Mouse (Mus musculus): ENCODE data around the gene Krcc1. TPM values are rescaled to one million over a fixed set of nuclear protein-coding genes. Genes with fewer than 3 reads are reported as not detected.

Gene Krcc1
- total RNA-seq (2021), result 10 to 100 TPM; 13.6 to 14.9 TPM

GRCm38 (mm10) chr6:71271389-71272315 is at the start of gene Krcc1:
Krcc1 (plus strand) TSS chr6:71271677.
- intact Hi-C loops (cut with DNase I), result loop anchor here (2.0 to 10.0 kb wide), 5 partner anchors 123 to 553 kb away; partner anchors contain the start of genes Kdm3a, Mrpl35 and Rnf103
- DNase-seq (ENCODE audit: low spot score in 2 of 2), result peak; percentile 96 to 98

GRCm38 (mm10) chr6:71224184-71224943 is 47.1 kb upstream of the Krcc1 start:
- DNase-seq (ENCODE audit: low spot score in 2 of 2), result no peak
- intact Hi-C loops (cut with DNase I), result no loop called here

GRCm38 (mm10) chr6:71226544-71226943 is 44.9 kb upstream of the Krcc1 start:
- no peak for DNase-seq (ENCODE audit: low spot score in 2 of 2)
- intact Hi-C loops (cut with DNase I), result no loop called here

- peak in 1 of 2 experiments; percentile 3 for DNase-seq (ENCODE audit: low spot score in 2 of 2)
- intact Hi-C loops (cut with DNase I), result no loop called here
Observed at GRCm38 (mm10) chr6:71227157-71227770, 44.2 kb upstream of the Krcc1 start.

GRCm38 (mm10) chr6:71235121-71235520 is 36.4 kb upstream of the Krcc1 start:
- intact Hi-C loops (cut with DNase I), result no loop called here
- DNase-seq (ENCODE audit: low spot score in 2 of 2), result no peak

- intact Hi-C loops (cut with DNase I), result no loop called here
- DNase-seq (ENCODE audit: low spot score in 2 of 2), result no peak
Observed at GRCm38 (mm10) chr6:71235944-71236343, 35.5 kb upstream of the Krcc1 start.

- intact Hi-C loops (cut with DNase I), result no loop called here
Observed at GRCm38 (mm10) chr6:71236506-71236905, 35.0 kb upstream of the Krcc1 start.

GRCm38 (mm10) chr6:71237031-71237431 is 34.4 kb upstream of the Krcc1 start:
- no peak for DNase-seq (ENCODE audit: low spot score in 2 of 2)
- intact Hi-C loops (cut with DNase I), result no loop called here

More at GRCm38 (mm10) chr6:71236506-71236905, 35.0 kb upstream of the Krcc1 start:
- DNase-seq (ENCODE audit: low spot score in 2 of 2), result no peak

- DNase-seq (ENCODE audit: low spot score in 2 of 2), result no peak
- intact Hi-C loops (cut with DNase I), result no loop called here
Observed at GRCm38 (mm10) chr6:71239069-71239750, 32.3 kb upstream of the Krcc1 start.

- no peak for DNase-seq (ENCODE audit: low spot score in 2 of 2)
- intact Hi-C loops (cut with DNase I), result no loop called here
Observed at GRCm38 (mm10) chr6:71240831-71241230, 30.6 kb upstream of the Krcc1 start.

GRCm38 (mm10) chr6:71242811-71243210 is 28.7 kb upstream of the Krcc1 start:
- DNase-seq (ENCODE audit: low spot score in 2 of 2), result no peak
- intact Hi-C loops (cut with DNase I), result no loop called here

- DNase-seq (ENCODE audit: low spot score in 2 of 2), result no peak
- intact Hi-C loops (cut with DNase I), result no loop called here
Observed at GRCm38 (mm10) chr6:71243258-71243657, 28.2 kb upstream of the Krcc1 start.

- intact Hi-C loops (cut with DNase I), result no loop called here
- no peak for DNase-seq (ENCODE audit: low spot score in 2 of 2)
Observed at GRCm38 (mm10) chr6:71248420-71248819, 23.1 kb upstream of the Krcc1 start.

GRCm38 (mm10) chr6:71249615-71250014 is 21.9 kb upstream of the Krcc1 start:
- intact Hi-C loops (cut with DNase I), result no loop called here
- no peak for DNase-seq (ENCODE audit: low spot score in 2 of 2)

GRCm38 (mm10) chr6:71250951-71251350 is 20.5 kb upstream of the Krcc1 start:
- DNase-seq (ENCODE audit: low spot score in 2 of 2), result no peak
- intact Hi-C loops (cut with DNase I), result no loop called here

GRCm38 (mm10) chr6:71254456-71254855 is 17.0 kb upstream of the Krcc1 start:
- DNase-seq (ENCODE audit: low spot score in 2 of 2), result no peak
- intact Hi-C loops (cut with DNase I), result no loop called here

GRCm38 (mm10) chr6:71256166-71256565 is 15.3 kb upstream of the Krcc1 start:
- intact Hi-C loops (cut with DNase I), result no loop called here
- DNase-seq (ENCODE audit: low spot score in 2 of 2), result no peak

- intact Hi-C loops (cut with DNase I), result no loop called here
Observed at GRCm38 (mm10) chr6:71257375-71257774, 14.1 kb upstream of the Krcc1 start.

GRCm38 (mm10) chr6:71258562-71258961 is 12.9 kb upstream of the Krcc1 start:
- no peak for DNase-seq (ENCODE audit: low spot score in 2 of 2)
- intact Hi-C loops (cut with DNase I), result no loop called here

More at GRCm38 (mm10) chr6:71257375-71257774, 14.1 kb upstream of the Krcc1 start:
- DNase-seq (ENCODE audit: low spot score in 2 of 2), result no peak

All from left cerebral cortex, postnatal 25 days (tissue).